Mouse (Mus musculus) ES-Bruce4 (cell line): ENCODE measurements around the gene Sgms1. TPM values are rescaled to one million over a fixed set of nuclear protein-coding genes. Genes with fewer than 3 reads are reported as not detected.

Source experiments
- H3K27ac ChIP-seq: 2 replicates; pipeline ENCODE4 v1.5.1; 2012; ENCODE audit warnings: low read length, inconsistent platforms; ENCODE audit not compliant: insufficient read depth
- H3K27me3 ChIP-seq: 2 replicates; pipeline ENCODE4 v1.6.1; 2012; ENCODE audit warnings: mild to moderate bottlenecking, low read length, inconsistent platforms; ENCODE audit not compliant: control insufficient read depth, poor library complexity, insufficient read depth, severe bottlenecking
- H3K36me3 ChIP-seq: 2 replicates; pipeline ENCODE4 v1.6.1; 2012; ENCODE audit warnings: inconsistent platforms, mild to moderate bottlenecking, low read length, moderate library complexity; ENCODE audit not compliant: control insufficient read depth, poor library complexity, insufficient read depth, severe bottlenecking
- H3K4me1 ChIP-seq: one replicate; pipeline ENCODE4 v1.8.1; 2011; ENCODE audit warnings: low read length; ENCODE audit not compliant: control insufficient read depth, insufficient read depth
- H3K4me3 ChIP-seq: 2 replicates; pipeline ENCODE4 v1.5.1; 2011; ENCODE audit warnings: low read depth, mild to moderate bottlenecking, low read length
- H3K9ac ChIP-seq: 2 replicates; pipeline ENCODE4 v1.6.1; 2012; ENCODE audit warnings: low read depth, mild to moderate bottlenecking, inconsistent platforms; ENCODE audit not compliant: poor library complexity, severe bottlenecking
- H3K9me3 ChIP-seq: replicated peaks from 2 replicates; pipeline ENCODE4 v1.6.1; 2012; ENCODE audit warnings: mild to moderate bottlenecking, low read length, inconsistent platforms; ENCODE audit not compliant: control insufficient read depth, poor library complexity, insufficient read depth, severe bottlenecking
- CTCF ChIP-seq: IDR thresholded peaks from one replicate; pipeline ENCODE4 v1.8.1; 2011; ENCODE audit warnings: low read depth, low read length
- EP300 ChIP-seq: IDR thresholded peaks from 2 replicates; pipeline ENCODE4 v1.6.1; 2011; ENCODE audit warnings: low read depth, low read length; ENCODE audit not compliant: insufficient read depth
- POLR2A ChIP-seq: IDR thresholded peaks from one replicate; pipeline ENCODE4 v1.8.1; 2011; ENCODE audit warnings: low read length; ENCODE audit not compliant: insufficient read depth
- polyA plus RNA-seq: library from polyadenylated mRNA; stranded (reverse); fragments of >200 nt; gene quantifications from 2 replicates; pipeline ENCODE4 v1.2.4, GENCODE M21; 2011; ENCODE audit warnings: low read depth; ENCODE audit not compliant: missing spikeins, insufficient read depth, insufficient read length

Sgms1 gene
- polyA plus RNA-seq, 1 experiment = 69.7 TPM

DNA sequence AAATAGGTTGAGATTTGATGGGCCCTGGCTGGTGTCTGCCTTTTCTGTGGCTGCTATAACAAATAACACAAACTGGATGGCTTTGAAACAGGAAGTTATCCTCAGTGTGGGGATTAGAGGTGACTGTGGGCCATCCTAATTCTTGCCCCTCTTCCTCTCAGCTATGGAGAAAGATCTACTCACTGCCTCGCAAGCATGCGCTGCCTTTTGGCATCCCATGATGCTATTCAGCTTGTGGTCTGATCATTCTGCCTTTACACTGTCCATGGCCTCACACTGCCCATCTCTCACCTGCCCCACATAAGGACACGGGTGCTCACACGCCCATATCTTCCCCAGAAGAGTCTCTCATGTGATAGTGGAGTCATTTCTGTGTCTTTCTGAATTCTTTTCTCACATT is 213.5 kb downstream of the Sgms1 start:
- Histone ChIP-seq H3K9me3 (no peaks in the 10 kb centered on the region), H3K27me3 (no peaks in the 10 kb centered on the region)
- TF ChIP-seq CTCF (no peak), POLR2A (no peak), EP300 (no peak)

GRCm38 (mm10) chr19:32175013-32175412 is 214.5 kb downstream of the Sgms1 start:
- H3K4me3 ChIP-seq = no peak overlapping the region
- H3K4me1 ChIP-seq = no peaks in the 10 kb centered on the region
- H3K9me3 ChIP-seq = no peaks in the 10 kb centered on the region
- H3K9ac ChIP-seq = no peak overlapping the region
- no peaks in the 10 kb centered on the region for H3K27me3 ChIP-seq
- no peak overlapping the region for H3K27ac ChIP-seq
- H3K36me3 ChIP-seq = no peaks in the 10 kb centered on the region
- TF ChIP-seq CTCF = no peak
- no peak for TF ChIP-seq EP300
- no peak for TF ChIP-seq POLR2A

More for the DNA sequence above, 213.5 kb downstream of the Sgms1 start:
- H3K27ac ChIP-seq = no peak overlapping the region
- H3K4me3 ChIP-seq = no peak overlapping the region
- H3K9ac ChIP-seq = no peak overlapping the region
- H3K4me1 ChIP-seq = no peaks in the 10 kb centered on the region
- H3K36me3 ChIP-seq = no peaks in the 10 kb centered on the region

GRCm38 (mm10) chr19:32174561-32174960 is 215.0 kb downstream of the Sgms1 start:
- H3K36me3 ChIP-seq = no peaks in the 10 kb centered on the region
- no peak overlapping the region for H3K4me3 ChIP-seq
- H3K27me3 ChIP-seq = no peaks in the 10 kb centered on the region
- TF ChIP-seq CTCF (no peak), POLR2A (no peak), EP300 (no peak)
- H3K27ac ChIP-seq = no peak overlapping the region
- H3K4me1 ChIP-seq = no peaks in the 10 kb centered on the region
- no peaks in the 10 kb centered on the region for H3K9me3 ChIP-seq
- no peak overlapping the region for H3K9ac ChIP-seq

DNA sequence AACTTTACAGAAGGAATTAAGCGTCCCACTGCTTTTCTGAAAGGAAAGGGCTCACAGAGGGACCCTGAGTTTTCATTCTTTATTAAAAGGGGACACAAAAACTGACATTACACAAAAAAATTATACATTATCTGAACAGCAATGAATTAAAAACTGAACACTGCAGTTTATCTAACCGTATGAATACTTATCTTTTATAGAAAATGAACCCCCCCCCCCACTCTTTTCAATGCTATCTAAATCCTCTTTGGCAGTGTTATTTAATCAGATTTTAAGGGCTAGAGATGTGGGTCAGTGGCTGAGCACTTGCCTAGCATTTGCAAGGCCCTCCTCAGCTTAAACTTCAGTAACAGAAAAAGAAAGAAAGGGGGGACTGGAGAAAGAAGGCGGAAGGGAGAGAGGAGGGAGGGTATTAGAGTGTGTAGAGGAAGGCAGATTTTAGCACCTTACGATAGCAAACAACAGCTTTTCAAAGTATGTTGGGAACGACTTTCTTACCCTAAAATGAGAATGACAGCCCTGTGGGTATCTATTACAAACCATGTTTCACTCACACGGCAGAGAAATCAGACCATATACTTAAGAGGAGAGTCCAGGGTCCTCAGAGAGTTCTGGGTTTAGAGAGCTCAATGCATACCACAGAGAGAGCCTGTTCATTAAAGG is 215.9 kb downstream of the Sgms1 start:
- Histone ChIP-seq H3K9me3 (no peaks in the 10 kb centered on the region), H3K4me1 (no peaks in the 10 kb centered on the region), H3K36me3 (no peaks in the 10 kb centered on the region), H3K27me3 (no peaks in the 10 kb centered on the region), H3K27ac (peak overlapping the region; percentile 66), H3K9ac (no peak overlapping the region; the same call in 1 of the 2 replicates), H3K4me3 (no peak overlapping the region)
- TF ChIP-seq CTCF = no peak

DNA sequence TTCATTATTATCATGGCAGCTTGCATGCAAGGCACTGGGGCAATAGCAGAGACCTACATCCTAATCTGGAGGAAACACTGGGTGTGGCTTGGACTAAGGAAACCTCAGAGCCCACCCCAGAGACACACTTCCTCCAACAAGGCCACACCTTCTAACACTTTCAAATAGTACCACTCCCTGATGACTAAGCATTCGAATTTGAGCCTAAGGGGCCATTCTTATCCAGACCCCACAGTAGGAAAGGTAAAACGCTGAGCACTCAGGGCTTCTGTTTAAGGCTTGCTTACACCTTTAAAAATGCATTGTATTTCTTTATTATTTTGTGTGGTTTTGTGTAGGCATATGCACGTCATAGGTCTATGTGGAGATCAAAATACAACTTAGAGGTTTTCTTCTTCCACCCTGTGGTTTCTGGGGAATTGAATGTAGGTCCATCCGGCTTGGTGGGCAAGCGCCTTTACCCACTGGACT is 217.0 kb downstream of the Sgms1 start:
- no peaks in the 10 kb centered on the region for H3K36me3 ChIP-seq
- H3K27ac ChIP-seq = peak overlapping the region; percentile 83
- no peaks in the 10 kb centered on the region for H3K9me3 ChIP-seq
- H3K4me1 ChIP-seq = no peaks in the 10 kb centered on the region
- H3K4me3 ChIP-seq = no peak overlapping the region
- no peak overlapping the region for H3K9ac ChIP-seq
- H3K27me3 ChIP-seq = no peaks in the 10 kb centered on the region
- TF ChIP-seq EP300 (0 out of 2 replicates have a peak, but pooled peaks have one; percentile 22), POLR2A (no peak), CTCF (no peak)

- H3K4me1 ChIP-seq = no peaks in the 10 kb centered on the region
- H3K36me3 ChIP-seq = no peaks in the 10 kb centered on the region
- TF ChIP-seq EP300 (no peak), POLR2A (no peak), CTCF (no peak)
- no peaks in the 10 kb centered on the region for H3K27me3 ChIP-seq
- no peak overlapping the region for H3K4me3 ChIP-seq
- H3K9me3 ChIP-seq = no peaks in the 10 kb centered on the region
- no peak overlapping the region for H3K9ac ChIP-seq
- H3K27ac ChIP-seq = peak overlapping the region; percentile 43; the same call in 1 of the 2 replicates
Measured at GRCm38 (mm10) chr19:32171981-32172380, 217.5 kb downstream of the Sgms1 start.
